Mouse (Mus musculus) heart, adult 2 months (tissue): Measurements from ENCODE around the gene Mypop.

ENCODE experiments used
- CTCF ChIP-seq: fragments of 200-600 bp; IDR thresholded peaks from 2 replicates; pipeline ENCODE4 v1.8.1; 2022; ENCODE audit warnings: antibody characterized with exemption, mild to moderate bottlenecking, moderate library complexity
- EP300 ChIP-seq: fragments of 200-500 bp; IDR thresholded peaks from 2 replicates; pipeline ENCODE4 v1.6.1; 2011; ENCODE audit warnings: low read depth, low read length, control low read depth; ENCODE audit not compliant: insufficient read depth
- POLR2A ChIP-seq: fragments of 200-500 bp; IDR thresholded peaks from 2 replicates; pipeline ENCODE4 v1.6.1; 2011; ENCODE audit warnings: mild to moderate bottlenecking, low read depth, low read length, control low read depth; ENCODE audit not compliant: insufficient read depth

DNA sequence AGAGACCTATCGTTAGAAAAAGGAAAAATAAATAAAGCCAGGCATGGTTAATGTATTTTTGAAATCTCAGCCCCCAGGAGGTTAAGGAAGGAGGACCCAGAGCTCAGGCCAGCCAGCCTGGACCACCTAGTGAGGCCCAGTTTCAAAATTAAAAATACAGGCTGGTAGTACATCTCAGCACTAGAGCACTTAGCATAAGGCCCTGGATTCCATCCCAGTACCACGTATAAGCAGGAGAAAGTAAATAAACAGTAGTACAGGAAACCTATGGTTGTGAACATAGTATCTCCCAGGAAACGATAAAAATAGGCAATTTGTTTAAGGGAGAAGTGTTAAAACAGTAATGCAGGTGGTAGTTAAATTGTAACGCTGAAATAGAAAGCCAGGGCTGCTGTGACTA, 11.1 kb downstream of the Mypop start:
- TF ChIP-seq POLR2A (no peak), EP300 (no peak), CTCF (no peak)
